Mouse (Mus musculus) bone marrow, adult 2 months (tissue): ENCODE data around the gene Sbk2. TPM values are rescaled to one million over a fixed set of nuclear protein-coding genes. Genes with fewer than 3 reads are reported as not detected.

Experiments used
- H3K27ac ChIP-seq: fragments of 200-500 bp; 2 replicates; pipeline ENCODE4 v1.5.1; 2012; ENCODE audit warnings: low read depth, mild to moderate bottlenecking, control low read depth, inconsistent platforms, low read length; ENCODE audit not compliant: control insufficient read depth, poor library complexity, insufficient read depth
- H3K4me1 ChIP-seq: fragments of 200-500 bp; 2 replicates; pipeline ENCODE4 v1.6.1; 2011; ENCODE audit warnings: low read length; ENCODE audit not compliant: control insufficient read depth, insufficient read depth
- H3K4me3 ChIP-seq: fragments of 200-500 bp; replicated peaks from 2 replicates; pipeline ENCODE3; 2011; ENCODE audit warnings: mild to moderate bottlenecking, low read depth, low read length, control low read depth; ENCODE audit not compliant: control insufficient read depth
- CTCF ChIP-seq: fragments of 200-500 bp; IDR thresholded peaks from 2 replicates; pipeline ENCODE4 v1.5.1; 2011; ENCODE audit warnings: low read length, control low read depth; ENCODE audit not compliant: control insufficient read depth, insufficient read depth
- POLR2A ChIP-seq: fragments of 200-500 bp; IDR thresholded peaks from 2 replicates; pipeline ENCODE4 v1.6.1; 2011; ENCODE audit warnings: low read depth, mild to moderate bottlenecking, control low read depth, low read length, borderline replicate concordance; ENCODE audit not compliant: control insufficient read depth
- WGBS: fragments of 180-500 bp; shearing (Covaris S2); methylation state at CpG from one replicate; pipeline ENCODE4 v1.1.7; 2018; 5-methylcytosine and 5-hydroxymethylcytosine counted together
- polyA plus RNA-seq: library from polyadenylated mRNA; stranded (reverse); fragments of >200 nt; gene quantifications from 2 replicates; pipeline ENCODE4 v1.2.4, GENCODE M21; 2011; ENCODE audit warnings: low replicate concordance; ENCODE audit not compliant: missing spikeins, insufficient read depth, insufficient read length

Gene Sbk2
- polyA plus RNA-seq, 1 experiment, result not detected

GRCm38 (mm10) chr7:4898851-4899648, 65.2 kb downstream of the Sbk2 start:
- no peak overlapping the region for H3K4me3 ChIP-seq
- H3K27ac ChIP-seq, result no peak overlapping the region
- WGBS, result 53% methylated on average over 18 of the region's 18 CpGs
- TF ChIP-seq POLR2A (no peak), CTCF (no peak)
- H3K4me1 ChIP-seq, result no peaks in the 10 kb centered on the region

DNA sequence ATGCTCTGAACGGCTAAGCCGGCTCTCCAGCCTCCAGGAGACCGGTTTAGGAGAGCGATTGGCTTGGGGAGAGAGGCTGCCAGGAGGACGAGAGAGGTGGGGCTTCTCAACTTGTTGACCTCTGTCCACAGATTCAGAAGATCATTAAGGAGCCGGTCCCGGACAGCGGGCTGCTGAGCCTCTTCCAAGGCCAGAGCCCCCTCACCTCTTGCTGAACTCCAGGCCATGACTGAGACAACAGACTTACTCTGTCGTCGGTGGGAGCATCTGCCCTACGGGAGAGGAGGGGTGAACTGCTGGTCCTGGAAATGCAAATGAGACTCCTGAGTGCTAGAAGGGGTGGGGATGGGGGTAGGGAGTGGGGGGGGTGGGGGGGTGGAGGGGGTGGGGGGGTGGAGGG, 69.0 kb downstream of the Sbk2 start:
- Histone ChIP-seq H3K27ac (no peak overlapping the region), H3K4me3 (no peak overlapping the region), H3K4me1 (no peaks in the 10 kb centered on the region)
- TF ChIP-seq POLR2A (no peak), CTCF (no peak)
- WGBS, result 85% methylated on average over 11 of the region's 11 CpGs

Other genes with a start within 250 kb of the Sbk2 start
- 5.1 and 7.2 TPM in 2 replicates for gene Tmem150b, start 239.2 kb downstream of the Sbk2 start, polyA plus RNA-seq
- gene Kmt5c, start 224.3 kb downstream of the Sbk2 start, polyA plus RNA-seq, result 98.4 and 144 TPM in 2 replicates
- 169 and 179 TPM in 2 replicates for gene Cox6b2, start 211.3 kb downstream of the Sbk2 start, polyA plus RNA-seq
- not detected in 2 replicates for gene Fam71e2, start 193.1 kb downstream of the Sbk2 start, polyA plus RNA-seq
- not detected in 2 replicates for gene Il11, start 181.5 kb downstream of the Sbk2 start, polyA plus RNA-seq
- not detected in 2 replicates for gene Tmem190, start 181.5 kb downstream of the Sbk2 start, polyA plus RNA-seq
- gene Tmem238, start 174.8 kb downstream of the Sbk2 start, polyA plus RNA-seq, result 3.9 and 12.0 TPM in 2 replicates
- 441 and 887 TPM in 2 replicates for gene Rpl28, start 171.5 kb downstream of the Sbk2 start, polyA plus RNA-seq
- gene Ube2s, start 151.8 kb downstream of the Sbk2 start, polyA plus RNA-seq, result 367 and 488 TPM in 2 replicates
- 0.25 and 0.67 TPM in 2 replicates for gene Shisa7, start 119.7 kb downstream of the Sbk2 start, polyA plus RNA-seq
- 3.9 and 12.4 TPM in 2 replicates for gene Isoc2b, start 94.1 kb downstream of the Sbk2 start, polyA plus RNA-seq
- gene Isoc2a, start 87.3 kb downstream of the Sbk2 start, polyA plus RNA-seq, result 10.7 and 21.3 TPM in 2 replicates
- not detected in 2 replicates for gene Gm36210, start 57.9 kb downstream of the Sbk2 start, polyA plus RNA-seq
- gene Zfp628, start 49.2 kb downstream of the Sbk2 start, polyA plus RNA-seq, result 7.6 and 10.6 TPM in 2 replicates
- gene Nat14, start 42.4 kb downstream of the Sbk2 start, polyA plus RNA-seq, result 1.4 and 2.8 TPM in 2 replicates
- gene Ssc5d, start 38.6 kb downstream of the Sbk2 start, polyA plus RNA-seq, result 0.70 and 1.5 TPM in 2 replicates
- not detected in 2 replicates for gene Sbk3, start 6.8 kb upstream of the Sbk2 start, polyA plus RNA-seq
- 13.5 and 44.8 TPM in 2 replicates for gene Zfp579, start 31.8 kb upstream of the Sbk2 start, polyA plus RNA-seq
- gene Zfp524, start 50.0 kb upstream of the Sbk2 start, polyA plus RNA-seq, result 12.6 and 15.8 TPM in 2 replicates
- gene Fiz1, start 50.3 kb upstream of the Sbk2 start, polyA plus RNA-seq, result 10.9 and 18.9 TPM in 2 replicates
- not detected in 2 replicates for gene Gm44973, start 51.1 kb upstream of the Sbk2 start, polyA plus RNA-seq
- gene Zfp865, start 56.0 kb upstream of the Sbk2 start, polyA plus RNA-seq, result 23.9 and 30.4 TPM in 2 replicates
- not detected in 2 replicates for gene Ccdc106, start 56.1 kb upstream of the Sbk2 start, polyA plus RNA-seq
- 1.5 TPM in 1 of 2 replicates, not detected in the other for gene 4632433K11Rik, start 69.7 kb upstream of the Sbk2 start, polyA plus RNA-seq
- 0.90 and 2.3 TPM in 2 replicates for gene Zfp784, start 74.0 kb upstream of the Sbk2 start, polyA plus RNA-seq
- gene Zfp580, start 87.1 kb upstream of the Sbk2 start, polyA plus RNA-seq, result 2.7 and 4.6 TPM in 2 replicates
- gene U2af2, start 97.7 kb upstream of the Sbk2 start, polyA plus RNA-seq, result 177 and 222 TPM in 2 replicates
- gene Epn1, start 115.8 kb upstream of the Sbk2 start, polyA plus RNA-seq, result 109 and 135 TPM in 2 replicates
- not detected in 2 replicates for gene Rfpl4, start 152.5 kb upstream of the Sbk2 start, polyA plus RNA-seq
- not detected in 2 replicates for gene Rasl2-9, start 161.5 kb upstream of the Sbk2 start, polyA plus RNA-seq
- not detected in 2 replicates for gene Vmn1r55, start 185.3 kb upstream of the Sbk2 start, polyA plus RNA-seq
- gene Vmn1r56, start 232.3 kb upstream of the Sbk2 start, polyA plus RNA-seq, result not detected in 2 replicates